Mouse (Mus musculus) brain, embryonic 14.5 days (tissue): ENCODE results near the gene Pafah1b3.

Experiments used
- CTCF ChIP-seq: fragments of 200-500 bp; IDR thresholded peaks from 2 replicates; pipeline ENCODE4 v1.5.1; 2012; ENCODE audit warnings: inconsistent platforms, mild to moderate bottlenecking, moderate library complexity, borderline replicate concordance; ENCODE audit not compliant: insufficient read depth, insufficient read length; ENCODE audit errors: extremely low read depth
- POLR2A ChIP-seq: fragments of 200-500 bp; IDR thresholded peaks from 2 replicates; pipeline ENCODE4 v1.6.1; 2012; ENCODE audit warnings: mild to moderate bottlenecking, inconsistent platforms, borderline replicate concordance; ENCODE audit not compliant: poor library complexity, insufficient read depth, insufficient read length, severe bottlenecking; ENCODE audit errors: extremely low read depth

GRCm38 (mm10) chr7:25277405-25277804, 20.4 kb downstream of the Pafah1b3 start:
- TF ChIP-seq CTCF (no peak), POLR2A (no peak)
